Mouse (Mus musculus): ENCODE data around the gene Flad1. TPM values are rescaled to one million over a fixed set of nuclear protein-coding genes. Genes with fewer than 3 reads are reported as not detected.
A peak's percentile ranks its signal among the peaks of the same experiment; 100 is the strongest.

The Flad1 gene
- polyA plus RNA-seq, 1 experiment from 2014 or later: 27.9 TPM

GRCm38 (mm10) chr3:89390699-89391662 is 20.7 kb downstream of the Flad1 start:
- peak overlapping the region; percentile 61 for H3K4me3 ChIP-seq
- H3K9me3 ChIP-seq (replicated peaks): no peaks in the 10 kb centered on the region
- peak overlapping the region; percentile 88 for H3K27ac ChIP-seq (replicated peaks)
- no peak for DNase-seq (ENCODE audit: low spot score)
- peaks cover 60% of the 10 kb centered on the region for H3K27me3 ChIP-seq (ENCODE audit: low read depth, poor library complexity, severe bottlenecking)
- H3K36me3 ChIP-seq: no peaks in the 10 kb centered on the region
- WGBS: 14% methylated on average over 19 of the region's 19 CpGs
- peaks cover 81% of the 10 kb centered on the region for H3K4me1 ChIP-seq

- WGBS: 71% methylated on average over 5 of the region's 5 CpGs
Observed at GRCm38 (mm10) chr3:89390111-89390515, 21.6 kb downstream of the Flad1 start.

GRCm38 (mm10) chr3:89388901-89389740 is 22.5 kb downstream of the Flad1 start:
- no peak overlapping the region for H3K27ac ChIP-seq (replicated peaks)
- H3K4me3 ChIP-seq: no peak overlapping the region
- no peaks in the 10 kb centered on the region for H3K9me3 ChIP-seq (replicated peaks)
- no peaks in the 10 kb centered on the region for H3K36me3 ChIP-seq
- H3K27me3 ChIP-seq (ENCODE audit: low read depth, poor library complexity, severe bottlenecking): peaks cover 64% of the 10 kb centered on the region
- 74% methylated on average over 6 of the region's 6 CpGs for WGBS
- no peak for DNase-seq (ENCODE audit: low spot score)
- H3K4me1 ChIP-seq: peaks cover 79% of the 10 kb centered on the region

More at GRCm38 (mm10) chr3:89390111-89390515, 21.6 kb downstream of the Flad1 start:
- H3K27me3 ChIP-seq (ENCODE audit: low read depth, poor library complexity, severe bottlenecking): peaks cover 61% of the 10 kb centered on the region
- H3K36me3 ChIP-seq: no peaks in the 10 kb centered on the region
- no peak for DNase-seq (ENCODE audit: low spot score)
- H3K4me1 ChIP-seq: peaks cover 79% of the 10 kb centered on the region
- H3K4me3 ChIP-seq: peak overlapping the region; percentile 61; the same call in 1 of the 2 replicates
- H3K9me3 ChIP-seq (replicated peaks): no peaks in the 10 kb centered on the region
- no peak overlapping the region for H3K27ac ChIP-seq (replicated peaks)

- H3K4me1 ChIP-seq: peaks cover 74% of the 10 kb centered on the region
- no peak for DNase-seq (ENCODE audit: low spot score)
- peaks cover 64% of the 10 kb centered on the region for H3K27me3 ChIP-seq (ENCODE audit: low read depth, poor library complexity, severe bottlenecking)
- WGBS: 79% methylated on average over 11 of the region's 11 CpGs
- no peaks in the 10 kb centered on the region for H3K36me3 ChIP-seq
- no peaks in the 10 kb centered on the region for H3K9me3 ChIP-seq (replicated peaks)
- no peak overlapping the region for H3K4me3 ChIP-seq
- 0 out of 2 replicates have a peak overlapping the region, but pooled peaks have one; percentile 19 for H3K27ac ChIP-seq (replicated peaks)
Observed at GRCm38 (mm10) chr3:89388134-89388881, 23.4 kb downstream of the Flad1 start.

- Histone ChIP-seq H3K27me3 (ENCODE audit: low read depth, poor library complexity, severe bottlenecking) (peaks cover 58% of the 10 kb centered on the region), H3K36me3 (no peaks in the 10 kb centered on the region), H3K4me3 (peak overlapping the region; percentile 18; the same call in 1 of the 2 replicates), H3K27ac (replicated peaks) (0 out of 2 replicates have a peak overlapping the region, but pooled peaks have one; percentile 46), H3K4me1 (peaks cover 67% of the 10 kb centered on the region), H3K9me3 (replicated peaks) (no peaks in the 10 kb centered on the region)
- no peak for DNase-seq (ENCODE audit: low spot score)
- 67% methylated on average over 11 of the region's 11 CpGs for WGBS
Observed at GRCm38 (mm10) chr3:89387632-89388031, 24.0 kb downstream of the Flad1 start.

GRCm38 (mm10) chr3:89386438-89387420 is 24.9 kb downstream of the Flad1 start:
- H3K4me3 ChIP-seq: 0 out of 2 replicates have a peak overlapping the region, but pooled peaks have one; percentile 12
- H3K27ac ChIP-seq (replicated peaks): peak overlapping the region; percentile 46; the same call in 1 of the 2 replicates
- no peaks in the 10 kb centered on the region for H3K9me3 ChIP-seq (replicated peaks)
- DNase-seq (ENCODE audit: low spot score): no peak
- H3K36me3 ChIP-seq: no peaks in the 10 kb centered on the region
- H3K27me3 ChIP-seq (ENCODE audit: low read depth, poor library complexity, severe bottlenecking): peaks cover 49% of the 10 kb centered on the region
- peaks cover 59% of the 10 kb centered on the region for H3K4me1 ChIP-seq
- WGBS: 53% methylated on average over 17 of the region's 17 CpGs

GRCm38 (mm10) chr3:89385451-89385850 is 26.2 kb downstream of the Flad1 start:
- Histone ChIP-seq H3K4me3 (no peak overlapping the region), H3K9me3 (replicated peaks) (no peaks in the 10 kb centered on the region), H3K27ac (replicated peaks) (0 out of 2 replicates have a peak overlapping the region, but pooled peaks have one; percentile 70), H3K4me1 (peaks cover 48% of the 10 kb centered on the region), H3K36me3 (no peaks in the 10 kb centered on the region), H3K27me3 (ENCODE audit: low read depth, poor library complexity, severe bottlenecking) (peaks cover 36% of the 10 kb centered on the region)
- no peak for DNase-seq (ENCODE audit: low spot score)
- 41% methylated on average over 11 of the region's 11 CpGs for WGBS

GRCm38 (mm10) chr3:89384331-89385076 is 27.2 kb downstream of the Flad1 start:
- WGBS: 57% methylated on average over 11 of the region's 12 CpGs
- H3K9me3 ChIP-seq (replicated peaks): no peaks in the 10 kb centered on the region
- H3K27me3 ChIP-seq (ENCODE audit: low read depth, poor library complexity, severe bottlenecking): peaks cover 27% of the 10 kb centered on the region
- no peaks in the 10 kb centered on the region for H3K36me3 ChIP-seq
- peak overlapping the region; percentile 70 for H3K27ac ChIP-seq (replicated peaks)
- peak overlapping the region; percentile 16; the same call in 1 of the 2 replicates for H3K4me3 ChIP-seq
- DNase-seq (ENCODE audit: low spot score): no peak
- H3K4me1 ChIP-seq: peaks cover 47% of the 10 kb centered on the region

GRCm38 (mm10) chr3:89383651-89384255 is 27.9 kb downstream of the Flad1 start:
- no peak overlapping the region for H3K4me3 ChIP-seq
- H3K4me1 ChIP-seq: peaks cover 54% of the 10 kb centered on the region
- DNase-seq (ENCODE audit: low spot score): no peak
- WGBS: 83% methylated on average over 5 of the region's 5 CpGs
- no peaks in the 10 kb centered on the region for H3K36me3 ChIP-seq
- peaks cover 24% of the 10 kb centered on the region for H3K27me3 ChIP-seq (ENCODE audit: low read depth, poor library complexity, severe bottlenecking)
- no peak overlapping the region for H3K27ac ChIP-seq (replicated peaks)
- H3K9me3 ChIP-seq (replicated peaks): no peaks in the 10 kb centered on the region

- no peak overlapping the region for H3K27ac ChIP-seq (replicated peaks)
- H3K4me3 ChIP-seq: no peak overlapping the region
- DNase-seq (ENCODE audit: low spot score): no peak
- WGBS: 83% methylated on average over 5 of the region's 5 CpGs
- peaks cover 24% of the 10 kb centered on the region for H3K27me3 ChIP-seq (ENCODE audit: low read depth, poor library complexity, severe bottlenecking)
- H3K9me3 ChIP-seq (replicated peaks): no peaks in the 10 kb centered on the region
- no peaks in the 10 kb centered on the region for H3K36me3 ChIP-seq
- H3K4me1 ChIP-seq: peaks cover 55% of the 10 kb centered on the region
Observed at GRCm38 (mm10) chr3:89382950-89383349, 28.7 kb downstream of the Flad1 start.
